Mouse (Mus musculus) CD8-positive naive resting alpha-beta T cell, adult 2 months (primary cell): ENCODE data around the gene Lrba.

Experiments used
- DNase-seq, 2 experiments: peaks; one replicate each; pipeline ENCODE4 v3.0.0; 2022; ENCODE audit warnings: low read depth in 2 of 2, low spot score in 2 of 2

The Lrba gene

DNA sequence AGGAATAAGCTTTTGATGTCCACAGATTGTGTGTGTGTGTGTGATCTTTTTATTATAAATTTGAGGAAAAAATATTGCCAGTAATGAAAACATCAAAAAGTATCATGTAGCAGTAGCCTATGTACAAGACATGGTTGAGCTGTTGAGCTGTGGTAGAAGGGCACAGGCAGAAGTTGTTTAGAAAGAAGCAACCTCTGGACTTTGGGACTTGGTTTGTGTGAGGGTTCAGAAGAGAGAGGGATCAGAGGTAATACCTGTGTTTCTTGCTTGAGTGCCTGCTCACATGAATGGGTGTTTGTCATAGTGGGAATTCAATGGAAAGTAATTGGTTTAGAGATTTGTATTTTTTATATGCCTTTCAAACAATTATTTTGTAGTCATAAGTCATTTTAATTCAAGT, 276.1 kb downstream of the Lrba start:
- no peak for DNase-seq

DNA sequence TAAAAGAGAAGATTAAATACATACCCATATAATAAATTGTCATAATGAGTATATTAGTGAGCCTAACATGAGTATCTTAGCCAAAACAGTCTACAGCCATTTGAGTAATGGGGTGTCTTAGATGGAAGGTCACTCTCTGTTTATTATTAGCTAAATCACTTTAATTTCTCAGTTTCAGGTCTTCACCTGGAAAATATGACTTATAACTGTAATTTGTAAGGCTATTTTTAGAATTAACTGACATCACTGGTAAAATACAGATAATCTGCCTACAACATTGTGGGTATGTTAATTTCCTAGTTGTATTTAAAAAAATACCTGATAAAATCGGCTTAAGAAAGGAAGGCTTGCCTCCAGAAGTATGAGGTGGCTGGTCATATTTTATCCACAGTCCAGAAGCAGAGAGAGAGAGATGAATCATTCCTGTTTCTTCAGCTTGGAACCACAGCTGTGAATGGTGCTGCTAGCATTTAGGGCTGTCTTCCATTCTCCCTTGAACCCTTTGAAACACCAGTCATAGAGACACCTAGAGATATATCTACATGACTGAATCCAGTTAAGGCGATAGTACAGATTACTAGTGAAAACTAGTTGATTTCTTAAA, 294.1 kb downstream of the Lrba start:
- no peak for DNase-seq

DNA sequence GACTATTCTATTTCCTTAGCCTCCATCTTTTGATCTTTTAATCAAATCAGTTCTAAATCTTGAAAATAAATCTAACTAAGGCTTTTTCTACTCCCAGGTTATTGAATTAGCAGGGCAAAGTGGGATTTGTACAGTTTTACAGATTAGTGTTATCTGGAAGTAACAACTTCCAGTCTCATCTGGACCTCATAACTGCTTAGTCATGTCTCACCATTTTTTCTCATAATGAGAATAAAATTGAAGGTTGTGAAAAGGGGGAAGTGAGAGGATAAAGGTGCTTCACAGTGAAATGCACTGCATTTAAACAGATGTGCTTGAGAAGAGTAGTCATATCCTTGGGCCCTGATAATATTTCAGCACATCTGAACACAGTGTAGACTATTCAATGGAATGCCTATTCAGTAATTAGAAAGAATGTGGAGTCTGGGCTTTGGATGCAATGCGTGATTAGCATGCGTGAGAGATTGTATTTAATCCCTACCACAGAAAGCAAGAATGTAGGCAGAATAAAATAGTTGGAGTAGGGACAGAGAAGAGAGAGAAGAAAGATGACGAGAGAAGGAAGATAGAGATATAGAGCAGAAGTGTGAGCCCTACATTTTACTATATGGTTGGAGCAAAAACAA, 298.5 kb downstream of the Lrba start:
- DNase-seq, result no peak

DNA sequence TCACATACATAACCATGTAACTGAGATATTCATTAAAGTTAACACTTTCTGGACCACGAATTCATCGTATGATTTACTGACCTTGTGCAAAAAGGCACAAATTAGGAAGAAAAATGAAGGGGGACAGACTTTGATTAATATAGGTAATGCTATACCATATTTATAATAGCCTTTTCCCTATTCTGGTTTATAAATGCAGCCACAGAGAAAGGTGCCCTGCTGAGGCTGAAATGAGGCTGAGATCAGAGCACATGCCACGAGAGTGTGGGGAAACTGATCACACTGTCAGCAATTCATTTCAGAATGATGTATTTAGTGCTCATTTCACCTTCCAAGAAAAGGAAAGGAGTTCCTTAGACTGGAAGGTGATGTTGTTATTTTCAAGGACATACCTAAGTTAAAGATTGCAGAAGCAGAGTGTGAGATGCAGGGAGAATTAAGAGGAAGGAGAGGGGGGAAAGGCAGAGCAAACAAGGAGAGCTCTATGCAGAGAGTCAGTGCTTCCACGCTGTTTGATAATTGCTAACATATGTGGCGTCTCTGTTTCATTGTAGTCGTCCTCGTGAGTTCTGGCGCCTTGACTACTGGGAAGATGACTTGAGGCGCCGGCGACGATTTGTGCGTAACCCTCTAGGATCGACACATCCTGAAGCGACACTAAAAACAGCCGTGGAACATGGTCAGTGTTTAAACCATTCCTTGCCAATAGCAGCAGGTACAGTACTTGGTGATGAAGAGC, 307.2 kb downstream of the Lrba start:
- DNase-seq, result no peak

DNA sequence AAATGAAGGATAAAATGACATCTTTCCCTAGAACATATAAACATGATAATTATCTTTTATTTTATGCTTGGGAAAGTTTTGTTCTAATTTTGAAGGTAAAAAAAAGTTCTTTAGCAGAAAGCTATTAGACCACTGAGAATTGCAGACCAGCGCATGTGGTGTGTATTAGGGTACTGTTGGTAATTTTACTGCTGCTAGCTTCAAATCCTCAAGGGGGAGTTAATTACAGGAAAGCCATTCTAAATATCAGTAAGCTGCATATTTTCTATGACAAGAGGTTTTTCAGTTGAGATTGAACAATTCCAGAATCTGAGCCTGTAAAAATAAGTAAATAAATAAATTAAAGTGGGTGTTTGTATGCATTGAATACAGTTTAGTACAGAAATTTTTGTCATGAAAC, 312.3 kb downstream of the Lrba start:
- no peak for DNase-seq

DNA sequence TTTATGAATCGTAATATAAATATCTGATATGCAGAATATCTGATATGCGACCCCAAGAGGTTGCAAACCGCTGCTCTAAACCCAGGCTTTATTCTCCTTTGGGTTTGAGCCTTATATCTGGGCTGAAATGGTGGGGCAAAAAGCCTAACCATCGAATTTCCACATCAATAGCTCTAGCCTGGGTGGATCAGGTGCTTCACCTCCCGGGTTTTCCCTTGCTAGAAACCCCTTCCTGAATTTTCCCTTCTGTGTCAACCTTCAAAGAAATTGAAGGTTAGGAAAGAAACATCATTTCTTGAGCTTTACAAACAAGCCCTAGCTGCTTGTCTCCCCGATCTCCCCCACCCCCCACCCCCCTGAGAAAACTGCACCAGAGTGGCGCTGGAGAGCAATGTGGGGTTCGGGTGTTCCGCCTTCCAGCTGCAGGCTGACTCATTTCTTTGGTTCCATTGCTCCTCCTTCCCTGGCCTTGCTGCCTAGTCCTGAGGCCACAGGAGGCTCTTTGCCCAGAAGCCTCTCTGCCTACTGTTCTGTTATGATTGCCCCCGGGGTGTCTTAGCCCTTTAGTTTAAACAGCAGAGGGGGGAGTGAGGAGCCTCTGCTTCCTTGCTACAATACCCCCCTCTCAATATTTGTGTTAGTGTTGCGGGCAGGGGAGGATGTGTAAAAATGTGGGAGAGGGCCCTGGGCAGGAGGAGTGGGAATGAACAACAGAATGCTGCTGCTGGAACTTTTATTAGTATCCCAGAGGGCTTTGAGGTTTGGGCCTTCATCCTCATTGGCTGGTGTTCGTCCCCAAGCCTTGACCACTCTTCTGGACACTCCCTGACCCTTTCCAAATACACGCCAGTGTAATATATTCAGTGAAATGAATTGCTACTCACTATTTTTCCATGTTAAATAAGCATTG, 314.4 kb downstream of the Lrba start:
- no peak for DNase-seq

DNA sequence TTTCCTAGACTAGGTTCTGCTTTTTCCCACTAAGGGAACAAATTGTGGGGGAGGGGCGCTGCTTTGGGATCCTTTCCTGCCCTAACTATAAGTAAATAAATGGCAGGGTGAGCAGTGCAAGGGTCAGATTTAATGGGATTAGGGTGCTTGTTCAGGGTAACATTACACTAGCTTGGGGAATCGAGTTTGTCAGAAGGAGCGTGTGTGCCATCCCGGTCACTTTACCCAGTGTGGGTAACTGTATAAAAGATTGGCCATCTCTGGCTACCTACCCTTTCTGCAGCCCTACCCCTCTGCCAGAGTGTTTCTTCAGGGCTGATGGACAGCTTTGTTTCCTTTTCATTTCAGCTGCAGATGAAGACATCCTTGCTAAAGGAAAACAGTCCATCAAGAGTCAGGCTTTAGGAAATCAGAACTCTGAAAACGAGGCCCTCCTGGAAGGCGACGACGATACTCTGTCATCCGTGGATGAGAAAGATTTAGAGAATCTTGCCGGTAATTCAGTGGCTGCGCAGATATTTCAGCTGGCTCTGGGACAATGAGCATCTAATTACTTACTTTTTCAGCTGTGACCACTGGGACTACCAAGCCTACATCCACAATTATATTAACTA, 315.2 kb downstream of the Lrba start:
- no peak for DNase-seq

DNA sequence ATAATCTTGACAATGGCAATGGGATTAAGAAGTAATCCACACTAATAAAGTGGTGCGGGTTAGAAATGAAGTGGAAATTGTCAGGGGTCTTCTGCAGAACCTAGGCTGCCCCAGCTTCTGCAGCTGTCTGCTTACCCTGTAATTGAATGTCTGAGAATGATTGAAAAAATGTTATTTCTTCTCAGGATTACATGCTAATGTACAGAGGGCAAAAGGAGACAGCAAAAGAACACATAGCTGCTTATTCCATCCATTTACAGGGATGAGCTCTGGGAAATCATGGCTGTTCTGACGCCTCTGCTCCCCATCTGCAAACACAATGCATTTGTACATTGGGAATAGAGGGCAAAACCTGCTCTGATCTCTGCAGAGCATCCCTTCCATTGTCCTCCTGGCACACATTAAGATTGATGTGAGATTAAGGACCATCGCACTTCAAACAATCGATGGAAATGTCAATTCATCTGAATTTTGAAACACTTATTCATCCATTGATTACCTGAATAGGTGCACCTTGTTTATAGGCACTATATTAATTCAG, 316.7 kb downstream of the Lrba start:
- DNase-seq, result no peak

DNA sequence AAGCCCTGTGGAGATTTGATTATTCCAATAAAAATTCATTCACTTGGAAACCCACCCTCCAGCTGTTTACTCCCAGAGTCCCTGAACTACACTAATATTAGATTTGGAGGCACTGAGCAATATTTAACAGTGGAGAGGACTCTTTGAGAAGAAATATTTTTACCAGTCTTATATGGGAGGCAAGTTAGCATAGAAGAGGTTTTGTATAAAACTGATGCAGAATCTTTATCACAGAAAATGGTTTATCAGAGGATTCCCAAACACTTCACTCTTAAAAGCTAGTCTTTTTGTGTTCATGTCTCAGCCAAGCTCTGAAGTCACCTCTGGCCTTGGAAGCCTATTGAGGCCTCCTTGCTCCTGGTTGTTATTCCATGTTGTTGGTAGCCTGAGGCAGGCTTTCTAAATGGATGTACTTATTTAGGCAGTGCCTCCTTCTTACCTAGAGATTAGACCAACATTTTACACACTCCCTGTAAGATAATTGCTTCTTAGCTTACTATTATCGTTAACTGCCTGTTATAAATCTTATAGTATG, 317.4 kb downstream of the Lrba start:
- DNase-seq, result no peak

DNA sequence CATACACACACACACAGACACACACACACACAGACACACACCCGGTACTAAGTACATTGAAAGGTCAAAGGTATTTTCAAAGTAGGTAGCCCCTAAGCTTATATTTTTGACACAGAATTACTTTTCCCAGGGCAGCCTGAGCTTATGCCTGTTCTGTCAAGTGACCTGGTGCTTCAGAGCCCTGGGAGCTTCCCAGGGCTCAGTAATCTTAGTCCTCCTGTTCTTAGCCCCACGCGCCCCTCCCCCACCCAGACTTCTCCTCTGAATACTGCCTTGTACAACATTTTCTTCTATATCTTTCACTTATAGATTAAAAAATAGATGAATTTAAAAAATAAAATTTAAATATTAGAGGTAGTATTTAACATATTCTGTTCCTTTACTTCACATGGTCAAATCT, 320.3 kb downstream of the Lrba start:
- no peak for DNase-seq

DNA sequence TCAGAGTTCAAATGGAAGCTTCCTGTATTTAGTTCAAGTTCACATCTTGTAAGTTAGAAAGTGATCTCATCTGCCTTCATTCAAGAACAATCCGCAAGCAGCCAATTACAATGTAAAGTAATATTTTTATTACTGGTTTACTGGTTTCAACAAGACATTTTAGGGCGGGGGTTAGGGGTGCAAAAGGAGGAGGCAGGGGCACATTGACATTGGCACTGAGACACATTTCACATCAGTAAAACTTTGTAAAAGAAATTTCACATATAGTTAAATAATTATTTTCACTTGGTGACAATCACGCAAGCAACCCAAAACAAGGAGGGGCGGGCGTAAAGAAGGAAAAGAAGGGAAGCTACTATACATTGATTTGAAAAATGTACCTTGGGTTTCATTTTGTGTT, 321.5 kb downstream of the Lrba start:
- no peak for DNase-seq

DNA sequence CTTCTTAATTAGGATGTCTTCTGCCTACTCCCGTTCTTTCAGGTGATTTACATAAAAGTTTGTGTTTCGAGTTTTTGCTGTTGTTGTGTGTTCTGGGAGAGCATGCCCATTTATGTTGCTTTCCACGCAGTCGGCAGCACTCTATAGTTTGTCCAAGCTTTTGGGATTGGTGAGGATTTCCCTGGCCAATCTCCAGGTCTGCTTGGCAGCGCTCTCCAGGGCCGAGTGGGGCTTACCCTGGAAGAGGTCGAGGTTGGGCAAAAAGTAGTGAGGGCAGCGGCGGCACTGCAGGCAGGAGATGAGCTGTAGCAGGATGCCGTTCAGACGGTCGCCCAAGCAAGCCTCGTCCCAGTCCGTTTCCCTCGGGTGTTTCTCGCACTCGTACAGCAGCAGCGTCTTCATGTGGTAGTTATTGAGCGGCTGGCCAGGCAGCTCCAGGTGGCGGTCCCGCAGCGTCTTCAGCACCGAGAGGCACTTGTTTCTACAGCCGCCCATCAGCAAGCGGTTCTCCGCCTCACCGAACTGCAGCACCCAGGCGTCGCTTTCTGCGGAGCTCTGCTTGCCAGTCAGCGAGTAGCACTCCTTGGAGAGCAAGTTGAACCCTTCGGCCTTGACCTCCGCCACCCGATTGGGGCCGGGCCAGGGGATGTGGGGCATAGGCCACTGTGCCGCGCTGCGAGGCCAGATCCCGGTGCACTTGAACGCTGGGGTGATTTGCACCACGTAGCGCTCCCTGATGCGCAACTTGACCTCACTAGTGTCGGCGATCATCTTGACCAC, 322.2 kb downstream of the Lrba start:
- peak; percentile 18 to 22 for DNase-seq

DNA sequence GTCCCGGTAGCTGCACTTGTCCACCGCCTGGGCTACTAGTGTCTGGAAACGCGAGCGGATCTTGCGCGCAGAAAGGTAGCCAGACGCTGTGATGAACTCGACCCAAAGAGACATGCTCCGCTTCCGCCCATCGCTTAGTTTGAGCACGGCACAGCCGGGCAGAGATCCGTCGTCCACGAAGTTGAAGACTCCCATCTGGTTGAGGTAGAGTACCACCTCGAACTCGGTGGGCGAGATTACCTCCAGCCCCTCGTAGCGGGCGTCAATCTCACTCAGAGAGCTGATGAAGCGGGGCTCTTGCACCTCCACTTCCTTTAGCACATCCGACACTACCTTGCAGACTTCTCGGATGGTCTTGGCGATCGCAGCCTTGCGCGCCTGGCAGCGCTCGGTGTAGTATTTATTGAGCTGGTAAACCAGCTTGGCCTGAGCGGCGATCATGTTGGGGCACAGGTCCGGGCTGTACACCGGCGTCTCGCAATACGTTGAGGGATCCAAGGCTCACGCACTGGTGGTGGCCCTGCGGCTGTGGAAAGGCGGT, 322.8 kb downstream of the Lrba start:
- peak; percentile 8 to 12 for DNase-seq

DNA sequence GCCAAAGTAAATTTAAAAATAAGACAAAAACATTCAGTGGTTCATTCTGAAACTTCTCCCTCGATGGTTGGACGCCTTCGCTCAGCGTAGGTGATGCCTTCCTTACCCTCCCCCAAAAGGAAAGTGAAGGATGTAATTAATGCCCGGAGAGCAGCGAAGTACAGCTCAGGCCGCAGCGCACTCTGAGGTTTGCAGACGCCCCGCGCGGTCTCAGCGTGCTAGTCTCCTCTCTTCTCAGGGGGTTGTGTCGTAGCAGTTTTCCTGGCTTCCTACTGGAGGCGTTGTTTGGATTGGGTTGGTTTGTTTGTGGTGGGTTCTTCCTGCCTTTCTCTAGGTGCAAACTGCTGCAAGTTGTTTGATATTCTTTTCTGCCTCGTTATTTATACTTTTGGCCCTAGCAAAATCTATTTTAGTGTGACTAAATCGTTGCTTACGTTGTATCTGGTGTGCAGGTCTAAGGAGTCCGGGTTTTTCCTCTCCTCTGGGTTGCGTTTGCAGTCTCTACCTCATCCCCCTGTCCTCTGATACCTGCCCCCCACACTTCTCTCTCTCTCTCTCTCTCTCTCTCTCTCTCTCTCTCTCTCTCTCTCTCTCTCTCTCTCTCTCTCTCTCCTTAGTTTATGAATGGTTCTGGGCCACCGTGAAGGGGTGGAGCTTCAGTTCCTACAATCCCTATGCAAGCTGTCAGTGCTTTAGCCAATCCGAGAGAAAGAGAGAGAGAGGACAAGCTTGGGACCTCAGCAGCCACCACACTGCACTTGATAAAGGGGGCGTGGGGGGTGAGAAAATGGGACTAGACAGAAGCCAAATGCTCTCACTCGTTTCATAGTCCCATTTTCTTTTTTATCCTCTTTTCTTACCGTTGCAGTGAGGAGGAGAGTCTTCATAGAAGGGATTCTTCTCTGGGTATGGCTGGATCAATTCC, 323.9 kb downstream of the Lrba start, which contains the start of gene Mab21l2:
Gene Mab21l2, minus strand, starts transcription at position 539 of the 925 bp plus-strand sequence.
- peak in 1 of 2 experiments; percentile 0 for DNase-seq

DNA sequence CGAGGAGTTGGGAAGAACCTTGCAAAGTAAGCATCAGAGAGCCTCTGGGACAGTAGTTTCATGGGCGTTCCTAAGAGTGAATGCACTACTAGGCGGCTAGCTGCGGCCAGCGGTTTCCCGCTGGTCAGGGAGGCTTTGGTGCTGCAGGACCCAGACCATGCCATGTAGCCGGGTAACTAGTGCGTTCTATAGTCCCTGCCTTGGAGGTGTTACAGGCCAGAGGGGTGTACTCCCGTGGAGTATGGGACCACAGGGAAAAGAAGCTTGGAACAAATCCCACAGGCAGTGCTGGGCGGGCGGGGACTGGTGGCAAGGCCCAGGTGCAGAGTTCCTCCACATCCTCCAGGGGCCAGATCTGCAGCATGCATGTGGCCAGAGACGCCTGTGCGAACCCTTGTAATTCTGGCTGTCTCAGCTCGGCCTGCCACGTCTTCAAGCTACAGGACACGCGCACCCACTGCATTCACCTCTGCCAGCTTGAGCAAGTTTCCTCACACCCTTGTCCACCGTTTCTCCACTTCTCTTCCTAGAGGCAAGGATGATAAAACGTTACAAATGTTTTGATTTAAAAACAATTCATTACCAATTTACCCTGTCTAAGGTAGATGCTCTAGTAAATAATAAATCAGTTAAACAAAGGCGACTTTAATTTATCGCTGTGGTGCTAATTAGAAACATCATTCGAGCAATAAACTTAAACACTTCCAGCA, 326.0 kb downstream of the Lrba start:
- DNase-seq, result no peak

DNA sequence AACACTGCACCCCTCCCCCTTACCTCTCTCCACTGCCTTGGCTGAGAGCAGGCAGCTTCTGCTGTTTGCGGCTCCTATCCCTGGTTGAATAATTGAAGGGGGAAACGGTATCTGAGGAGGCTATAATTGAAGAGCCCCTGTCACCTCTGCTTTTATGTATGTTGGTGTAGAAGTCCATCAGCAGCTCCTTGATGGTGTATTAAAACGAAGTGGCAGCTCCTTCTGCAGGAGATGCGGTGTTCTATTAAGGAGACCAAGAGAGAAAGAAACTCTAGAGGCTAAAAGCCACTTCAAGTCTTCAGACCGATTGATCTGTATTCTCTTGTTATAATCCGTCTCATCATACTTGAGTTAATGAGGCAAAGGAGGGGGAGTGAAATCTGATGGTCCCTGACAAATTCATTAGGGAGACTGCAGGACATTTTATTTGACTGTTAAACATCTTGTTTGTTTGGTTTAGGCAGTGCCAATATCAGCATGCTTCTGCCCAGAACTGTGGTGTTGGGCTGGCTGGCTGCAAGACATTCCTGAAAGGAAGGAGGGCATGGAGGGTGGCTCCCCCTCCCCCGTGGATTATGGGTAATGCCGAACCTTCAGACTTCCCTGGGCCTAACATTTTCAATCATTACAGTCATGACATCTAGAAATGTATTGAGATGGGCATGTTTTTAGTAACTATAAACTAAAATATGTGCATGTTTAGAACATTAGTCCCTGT, 326.7 kb downstream of the Lrba start:
- no peak for DNase-seq

DNA sequence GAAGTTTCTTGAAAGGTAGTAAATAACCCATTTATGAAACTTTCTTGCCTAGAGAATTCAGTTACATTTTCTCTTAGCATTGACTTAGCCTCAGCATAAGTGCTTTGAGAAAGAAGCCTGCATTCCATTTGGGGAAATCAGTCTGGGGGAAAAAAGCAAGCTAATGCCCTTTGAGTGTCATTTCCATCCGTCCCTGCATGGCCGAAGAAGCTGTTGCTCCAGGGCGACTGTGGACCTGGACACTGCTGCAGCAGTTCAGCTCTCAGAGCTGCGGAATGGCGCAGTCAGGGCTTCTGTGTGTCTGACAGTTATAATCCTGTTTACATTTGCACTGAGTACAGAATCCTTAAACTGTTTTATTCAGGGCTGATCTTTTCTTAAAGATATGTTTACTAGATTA, 327.7 kb downstream of the Lrba start:
- DNase-seq, result no peak
